Comparison of ENCODE assay signal across 8 mouse cellular contexts in genomic region chr2:72285888-72286661, GRCm38 (mm10). TPM values are rescaled to one million over a fixed set of nuclear protein-coding genes. Genes with fewer than 3 reads are reported as not detected.
DNase-seq lines count a peak whose midpoint lies in the region; ATAC-seq and TF ChIP-seq lines count a peak whose summit lies in the region.

No protein-coding gene starts in this region.

- H3K4me2 ChIP-seq in embryonic facial prominence, embryonic 14.5 days (ENCODE audit: low read depth, low read length) = peak overlapping the region; percentile 83
- peak overlapping the region; percentile 88 for H3K4me2 ChIP-seq in hindbrain, embryonic 11.5 days (replicated peaks; ENCODE audit: low read depth, low read length)
- peak overlapping the region; percentile 60 for H3K4me2 ChIP-seq in liver, embryonic 11.5 days

- H3K27ac ChIP-seq in kidney, adult 2 months (ENCODE audit: insufficient read depth, low read depth, low read length) = no peak overlapping the region
- H3K27ac ChIP-seq in embryonic facial prominence, embryonic 14.5 days (replicated peaks; ENCODE audit: low read depth, low read length) = peak overlapping the region; percentile 55; the same call in 1 of the 2 replicates
- H3K27ac ChIP-seq in hindbrain, embryonic 11.5 days (ENCODE audit: low read depth, low read length) = no peak overlapping the region
- peak overlapping the region; percentile 58 for H3K27ac ChIP-seq in liver, embryonic 11.5 days (ENCODE audit: low read depth, low read length)

- peak; percentile 58 for ATAC-seq in embryonic facial prominence, embryonic 14.5 days (ENCODE audit: low read depth)
- ATAC-seq in hindbrain, embryonic 11.5 days (ENCODE audit: low FRiP score) = peak; percentile 59
- peak; percentile 54 for ATAC-seq in liver, embryonic 11.5 days (replicated peaks; ENCODE audit: low FRiP score)

- H3K9me3 ChIP-seq in embryonic facial prominence, embryonic 14.5 days (ENCODE audit: control insufficient read depth, low read length) = no peaks in the 10 kb centered on the region
- H3K9me3 ChIP-seq in hindbrain, embryonic 11.5 days (ENCODE audit: control insufficient read depth, low read length) = no peaks in the 10 kb centered on the region
- H3K9me3 ChIP-seq in liver, embryonic 11.5 days (ENCODE audit: control insufficient read depth, low read length) = no peaks in the 10 kb centered on the region

- peak overlapping the region; percentile 90 for H3K4me3 ChIP-seq in kidney, adult 2 months (ENCODE audit: insufficient read depth, low read depth, low read length)
- H3K4me3 ChIP-seq in embryonic facial prominence, embryonic 14.5 days (ENCODE audit: low read depth, low read length) = peak overlapping the region; percentile 86
- H3K4me3 ChIP-seq in hindbrain, embryonic 11.5 days (ENCODE audit: low read depth, low read length) = peak overlapping the region; percentile 83
- H3K4me3 ChIP-seq in liver, embryonic 11.5 days (ENCODE audit: low read depth, low read length) = peak overlapping the region; percentile 93

- no peaks in the 10 kb centered on the region for H3K4me1 ChIP-seq in kidney, adult 2 months (ENCODE audit: control insufficient read depth, insufficient read depth, low read length)
- peaks cover 4% of the 10 kb centered on the region; the same call in 1 of the 2 replicates for H3K4me1 ChIP-seq in embryonic facial prominence, embryonic 14.5 days (ENCODE audit: control insufficient read depth, insufficient read depth, low read length)
- no peaks in the 10 kb centered on the region for H3K4me1 ChIP-seq in hindbrain, embryonic 11.5 days (replicated peaks; ENCODE audit: control insufficient read depth, insufficient read depth, low read length)
- H3K4me1 ChIP-seq in liver, embryonic 11.5 days (replicated peaks; ENCODE audit: control insufficient read depth, insufficient read depth, low read length) = peaks cover 8% of the 10 kb centered on the region

- TF ChIP-seq POLR2A in kidney, adult 2 months (IDR thresholded peaks at IDR 0.05; ENCODE audit: low read depth, low read length) = no peak

- H3K9ac ChIP-seq in embryonic facial prominence, embryonic 14.5 days (ENCODE audit: low read depth, low read length) = peak overlapping the region; percentile 94
- H3K9ac ChIP-seq in hindbrain, embryonic 11.5 days (ENCODE audit: low read depth, low read length) = peak overlapping the region; percentile 83
- peak overlapping the region; percentile 94 for H3K9ac ChIP-seq in liver, embryonic 11.5 days (ENCODE audit: low read depth, low read length)

- peak; percentile 43 for DNase-seq in kidney, adult 2 months
- DNase-seq in kidney, adult 18-20 months = no peak
- peak; percentile 66 for DNase-seq in adrenal gland, adult 2 months
- no peak for DNase-seq in embryonic facial prominence, embryonic 14.5 days (ENCODE audit: low spot score)
- no peak for DNase-seq in hindbrain, embryonic 11.5 days (ENCODE audit: low spot score)
- no peak for DNase-seq in liver, embryonic 11.5 days (ENCODE audit: low spot score)
- DNase-seq in naive thymus-derived CD4-positive, alpha-beta T cell, adult 2 months (ENCODE audit: low read depth) = peak; percentile 32
- DNase-seq in frontal cortex, postnatal 36 days (ENCODE audit: low spot score in 2 of 2) = no peak

- 3% methylated on average over 58 of the region's 60 CpGs for WGBS in kidney, adult 2 months
- WGBS in embryonic facial prominence, embryonic 14.5 days = 1% methylated on average over 31 of the region's 60 CpGs
- WGBS in hindbrain, embryonic 11.5 days = 1% methylated on average over 56 of the region's 60 CpGs
- 2% methylated on average over 54 of the region's 60 CpGs for WGBS in liver, embryonic 11.5 days

- no peak for TF ChIP-seq CTCF in kidney, adult 2 months (conservative IDR thresholded peaks at IDR 0.05; ENCODE audit: insufficient read depth, insufficient read length, low read depth, low read length)

- no peaks in the 10 kb centered on the region for H3K36me3 ChIP-seq in kidney, adult 2 months (ENCODE audit: control insufficient read depth, insufficient read depth, low read length)
- H3K36me3 ChIP-seq in embryonic facial prominence, embryonic 14.5 days (ENCODE audit: control insufficient read depth, insufficient read depth, low read length) = no peaks in the 10 kb centered on the region
- no peaks in the 10 kb centered on the region for H3K36me3 ChIP-seq in hindbrain, embryonic 11.5 days (ENCODE audit: control insufficient read depth, insufficient read depth, low read length)
- no peaks in the 10 kb centered on the region for H3K36me3 ChIP-seq in liver, embryonic 11.5 days (ENCODE audit: control insufficient read depth, insufficient read depth, low read length)

- no peaks in the 10 kb centered on the region for H3K27me3 ChIP-seq in kidney, adult 2 months (replicated peaks; ENCODE audit: control insufficient read depth, insufficient read depth, low read length)
- H3K27me3 ChIP-seq in embryonic facial prominence, embryonic 14.5 days (replicated peaks; ENCODE audit: control insufficient read depth, insufficient read depth, low read length) = no peaks in the 10 kb centered on the region
- no peaks in the 10 kb centered on the region for H3K27me3 ChIP-seq in hindbrain, embryonic 11.5 days (ENCODE audit: control insufficient read depth, insufficient read depth, low read length)
- H3K27me3 ChIP-seq in liver, embryonic 11.5 days (replicated peaks; ENCODE audit: control insufficient read depth, insufficient read depth, low read length) = no peaks in the 10 kb centered on the region

RNA-seq across cellular contexts. Expression of gene Map3k20, which starts 0.6 kb away (rescaled TPM):
- 7.0 and 8.3 TPM in 2 replicates for polyA plus RNA-seq in kidney, adult 2 months (2012; rRNA removed)
- 10 to 100 TPM; 25.8 to 27.3 TPM for total RNA-seq in adrenal gland, adult 2 months (2021)
- polyA plus RNA-seq in adrenal gland, adult 2 months (2012; rRNA removed) = 3.3 and 5.1 TPM in 2 replicates
- polyA plus RNA-seq in embryonic facial prominence, embryonic 14.5 days (2014; fragmentation: Nextera tagmentation; extraction: Ambion mirVana) = 20.4 and 22.3 TPM in 2 replicates
- polyA plus RNA-seq in hindbrain, embryonic 11.5 days (2014; fragmentation: Nextera tagmentation; extraction: Ambion mirVana) = 9.1 and 11.0 TPM in 2 replicates
- polyA plus RNA-seq in liver, embryonic 11.5 days (2014; fragmentation: Nextera tagmentation; extraction: Ambion mirVana) = 12.2 and 17.2 TPM in 2 replicates

Comparison
In these comparisons a context has a peak if more than half of its experiments do, and no peak if none do; other contexts are left out.
1. DNase-seq: peak in kidney, adult 2 months (single experiment), adrenal gland, adult 2 months (single experiment) and naive thymus-derived CD4-positive, alpha-beta T cell, adult 2 months (single experiment); none in kidney, adult 18-20 months (single experiment), embryonic facial prominence, embryonic 14.5 days (single experiment), hindbrain, embryonic 11.5 days (single experiment), liver, embryonic 11.5 days (single experiment) and frontal cortex, postnatal 36 days (0 of 2).
2. H3K27ac ChIP-seq: peak in embryonic facial prominence, embryonic 14.5 days (single experiment) and liver, embryonic 11.5 days (single experiment); none in kidney, adult 2 months (single experiment) and hindbrain, embryonic 11.5 days (single experiment).
3. Peak in every context shown above with its lines, with median percentiles within 50 percentile points of each other: H3K4me3 ChIP-seq, ATAC-seq, H3K4me2 ChIP-seq and H3K9ac ChIP-seq.